Mouse (Mus musculus) kidney, adult 18-20 months (tissue): ENCODE measurements around the gene Klhl3.
A peak's percentile ranks its signal among the peaks of the same experiment; 100 is the strongest.
"Not testable (repeated sequence)": the region's sequence is repeated elsewhere in the genome, so short reads cannot be mapped to it uniquely, and the experiment has no call there.

Experiments
- DNase-seq: peaks from one replicate; pipeline ENCODE4 v3.0.0; 2021

Gene Klhl3

DNA sequence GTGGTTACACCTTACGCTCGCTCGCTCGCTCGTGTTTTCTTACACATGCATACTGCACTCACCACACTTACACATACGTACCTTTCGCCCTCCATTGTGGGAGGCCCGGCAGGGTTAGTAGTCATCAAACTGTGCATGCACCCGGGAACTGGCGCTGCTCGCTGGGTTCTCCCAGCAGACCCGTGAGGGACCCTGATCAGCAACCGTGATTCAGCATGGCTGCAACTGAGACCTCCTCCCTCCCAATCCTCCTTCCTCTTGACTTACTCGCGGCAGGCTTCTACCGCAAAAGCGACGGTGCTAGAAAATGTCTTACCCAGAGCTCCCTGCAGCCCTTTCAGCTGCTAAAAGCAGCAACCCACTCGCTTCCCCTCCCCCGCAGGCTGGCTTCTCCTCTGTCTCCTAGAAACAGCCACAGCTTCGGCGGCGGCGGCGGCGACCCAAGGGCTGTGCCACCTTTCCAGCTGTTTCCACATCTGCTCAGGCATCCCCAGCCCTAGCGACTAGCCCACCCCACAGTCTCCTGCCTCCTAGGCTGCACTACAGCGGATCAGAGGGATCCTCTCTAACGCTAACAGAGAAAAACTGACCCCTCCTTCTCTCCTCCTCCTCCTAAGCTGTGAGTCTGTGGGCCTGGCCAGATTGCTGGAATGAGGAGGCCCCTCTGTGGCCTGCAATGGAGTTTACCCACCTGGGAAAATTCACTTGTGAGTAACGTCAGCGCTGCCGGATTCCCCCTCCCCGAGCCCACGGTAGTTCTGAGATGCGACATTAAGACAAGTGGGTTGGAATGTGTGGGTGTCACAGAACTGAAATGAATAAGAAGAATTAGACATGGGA is at the start of gene Klhl3:
Gene Klhl3, minus strand, starts transcription at position 532 of the 840 bp plus-strand sequence.
- peak; percentile 70 for DNase-seq

DNA sequence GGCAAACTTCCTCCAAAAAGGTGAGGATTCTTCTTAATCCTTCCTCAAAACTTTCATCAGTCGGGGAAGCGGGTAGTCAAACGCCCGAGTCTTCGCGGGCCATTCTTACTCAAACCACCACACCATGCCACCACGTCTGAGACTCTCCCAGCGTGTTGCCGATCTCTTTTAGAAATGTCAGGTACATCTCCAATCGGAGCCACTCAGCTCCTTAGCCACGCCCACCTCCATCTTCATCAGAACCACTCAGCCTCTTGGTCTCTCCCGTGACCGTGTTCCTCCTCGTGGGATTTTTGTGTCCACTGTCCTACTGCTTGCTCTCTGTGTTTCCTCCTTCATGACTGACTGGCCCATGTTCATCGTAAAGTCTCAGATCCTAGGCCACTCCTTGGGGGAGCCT is 47.4 kb upstream of the Klhl3 start:
- DNase-seq, result no peak

DNA sequence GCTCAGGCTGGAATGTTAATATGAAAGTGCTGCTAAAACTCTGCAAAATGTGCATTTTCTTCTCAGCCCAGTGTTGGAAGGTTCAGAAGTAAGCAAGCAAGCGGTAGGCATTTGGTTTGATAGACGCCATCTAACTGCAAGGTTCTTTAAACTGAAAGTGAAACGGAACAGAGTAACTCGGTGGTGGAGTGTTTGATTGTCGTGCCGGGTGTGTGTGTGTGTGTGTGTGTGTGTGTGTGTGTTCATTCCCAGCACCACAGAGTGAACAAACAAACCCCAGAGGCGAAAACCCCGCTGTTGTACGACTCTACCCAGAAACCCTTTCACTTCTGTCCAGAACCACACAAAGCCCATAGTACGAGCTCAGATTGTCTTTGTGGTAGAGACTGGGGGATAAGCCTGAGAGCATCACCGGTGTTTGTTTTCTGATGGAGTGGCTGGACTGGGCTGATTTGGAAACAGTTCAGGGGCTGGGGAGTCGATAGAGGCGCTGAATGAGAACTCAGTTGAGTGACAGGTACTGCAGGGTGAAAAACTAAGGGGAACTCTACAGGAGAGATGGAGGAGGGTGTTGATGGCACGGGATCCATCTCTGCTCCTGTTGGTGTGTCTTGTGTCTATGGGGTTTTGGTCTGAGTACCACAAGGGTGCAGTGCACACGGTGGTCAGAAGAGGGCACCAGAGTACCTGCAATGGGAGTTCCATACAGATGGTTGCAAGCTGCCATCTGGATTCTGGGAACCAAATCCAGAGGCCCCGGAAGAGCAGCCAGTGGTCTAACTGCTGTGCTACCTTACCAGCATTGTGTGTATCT is 44.9 kb upstream of the Klhl3 start:
- DNase-seq, result peak; percentile 91

DNA sequence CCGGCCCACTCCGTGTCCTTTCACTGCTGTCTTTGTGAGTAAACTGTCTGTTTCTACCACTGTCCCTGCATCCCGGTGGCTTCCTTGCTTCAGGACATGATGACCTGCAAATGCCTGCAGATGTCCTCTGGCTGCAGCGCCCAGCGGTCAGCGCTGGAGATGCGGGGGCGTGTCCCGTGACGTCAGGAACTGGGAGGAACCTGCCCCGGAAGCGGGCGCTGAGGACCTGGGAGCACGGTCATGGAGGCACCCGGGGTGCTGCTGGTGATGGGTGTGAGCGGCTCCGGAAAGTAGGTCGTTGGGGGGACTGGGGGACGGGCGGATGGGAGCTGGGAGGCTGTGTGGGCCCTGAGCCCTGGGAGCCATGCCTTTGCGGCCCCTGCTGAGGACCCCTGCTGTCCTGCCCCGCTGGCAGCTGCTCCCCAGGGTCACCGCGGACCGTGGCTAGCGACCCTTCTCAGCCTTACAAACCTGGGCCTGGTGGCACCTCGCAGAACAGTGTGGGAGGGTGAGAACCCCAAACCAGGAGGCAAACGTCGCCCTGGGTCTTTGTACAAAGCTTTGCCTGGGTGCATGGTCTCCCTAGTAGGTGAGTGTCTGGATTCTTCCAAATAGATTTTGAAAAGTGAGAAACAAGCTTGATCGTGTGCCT is 44.2 kb upstream of the Klhl3 start, which contains the start of gene Idnk:
Gene Idnk, plus strand, starts transcription at position 203 of the 652 bp plus-strand sequence.
- peak; percentile 92 for DNase-seq

DNA sequence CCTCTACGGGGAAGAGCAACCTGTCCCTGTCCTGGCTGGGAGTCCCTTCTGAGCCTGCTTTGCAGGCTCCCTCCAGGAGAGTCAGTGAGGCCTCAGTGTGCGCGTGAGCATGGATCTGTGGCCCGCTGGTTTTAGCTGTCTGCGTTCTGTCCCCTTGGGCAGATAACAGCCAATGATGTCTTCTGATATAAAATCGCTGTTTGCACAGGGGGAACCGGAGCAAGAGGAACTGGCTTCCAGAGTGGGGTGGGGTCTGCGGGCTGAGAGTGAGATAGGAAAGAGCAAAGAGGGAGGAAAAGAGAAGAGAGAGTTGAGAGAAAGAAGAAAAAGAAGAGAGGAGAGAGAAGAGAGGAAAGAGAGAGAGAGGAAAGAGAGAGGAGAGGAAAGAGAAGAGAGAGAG is 43.6 kb upstream of the Klhl3 start:
- no peak for DNase-seq

DNA sequence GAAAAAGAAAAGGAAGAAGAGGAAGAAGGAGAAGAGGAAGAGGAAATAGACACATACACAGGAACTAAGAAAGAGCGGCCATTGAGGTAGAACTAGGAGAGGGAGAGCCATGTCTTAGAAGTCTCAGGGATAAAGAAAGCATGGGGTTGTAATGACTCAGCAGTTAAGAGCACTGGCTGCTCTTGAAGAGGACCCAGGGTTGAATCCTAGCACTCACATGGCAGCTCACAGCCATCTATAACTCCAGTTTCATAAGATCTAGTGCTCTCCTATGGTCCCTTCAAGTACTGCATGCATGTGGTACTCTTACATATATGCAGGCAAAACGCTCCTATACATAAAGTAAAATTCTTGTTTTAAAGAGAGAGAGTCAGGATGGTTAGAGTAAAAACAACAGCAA is 42.6 kb upstream of the Klhl3 start:
- no peak for DNase-seq

DNA sequence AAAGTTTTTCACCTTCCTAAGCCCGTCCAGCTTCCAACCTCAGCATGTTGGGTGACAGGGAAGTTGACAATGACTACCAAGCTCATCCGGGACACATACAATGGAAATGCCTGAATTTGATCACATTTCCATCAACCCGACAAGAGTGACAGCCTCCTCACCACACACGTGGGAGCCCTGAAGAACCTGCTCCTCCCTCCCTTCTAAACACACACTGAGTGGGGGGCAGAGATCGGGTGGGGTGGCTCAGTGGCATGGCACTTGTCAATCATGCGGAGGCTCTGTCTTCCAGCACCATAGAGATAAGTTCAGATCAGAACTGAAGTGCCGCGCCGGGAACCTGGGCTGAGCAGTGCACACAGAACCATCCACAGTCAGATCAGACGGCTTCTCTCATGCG is 37.0 kb upstream of the Klhl3 start:
- no peak for DNase-seq

DNA sequence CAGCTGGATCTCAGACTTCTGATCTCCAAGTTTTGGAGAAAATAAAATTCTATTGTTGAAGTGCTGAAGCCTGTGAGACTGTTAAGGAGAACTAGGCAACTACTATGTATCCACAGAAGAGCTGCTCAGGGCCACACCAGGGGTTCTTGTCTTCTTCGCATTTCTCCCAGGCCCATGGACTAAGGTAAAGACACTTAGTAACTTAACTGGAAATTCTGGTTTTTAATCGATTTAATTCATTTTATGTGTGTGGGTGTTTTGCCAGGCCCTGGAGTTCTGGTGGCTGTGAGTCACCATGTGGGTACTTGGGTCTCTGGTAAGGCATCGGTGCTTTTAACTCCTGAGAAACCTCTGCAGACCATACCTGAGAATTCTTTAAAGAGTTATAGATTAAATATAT is 36.2 kb upstream of the Klhl3 start:
- DNase-seq, result no peak

DNA sequence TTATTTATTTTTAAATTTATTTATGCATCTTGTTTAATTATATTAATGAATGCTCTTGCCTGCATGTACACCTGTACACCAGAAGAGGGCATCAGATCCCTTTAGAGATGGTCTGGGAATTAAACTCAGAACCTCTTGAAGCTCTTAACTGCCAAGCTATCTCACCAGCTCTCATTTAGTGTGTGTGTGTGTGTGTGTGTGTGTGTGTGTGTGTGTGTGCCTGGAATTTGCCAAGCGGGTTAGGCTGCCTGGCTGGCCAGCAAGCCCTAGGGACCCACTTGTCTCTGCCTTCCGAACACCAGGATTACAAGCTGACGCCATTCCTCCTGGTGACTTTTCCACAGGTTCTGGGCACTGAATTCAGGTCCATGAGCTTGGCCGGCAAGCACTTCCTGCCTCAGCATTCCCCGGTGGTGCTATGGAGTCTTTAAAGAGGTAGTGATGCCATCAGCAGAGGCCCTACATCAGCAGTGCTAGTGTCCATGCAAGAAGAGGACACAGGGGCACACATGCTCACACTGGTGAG is 35.7 kb upstream of the Klhl3 start:
- DNase-seq, result peak; percentile 9

DNA sequence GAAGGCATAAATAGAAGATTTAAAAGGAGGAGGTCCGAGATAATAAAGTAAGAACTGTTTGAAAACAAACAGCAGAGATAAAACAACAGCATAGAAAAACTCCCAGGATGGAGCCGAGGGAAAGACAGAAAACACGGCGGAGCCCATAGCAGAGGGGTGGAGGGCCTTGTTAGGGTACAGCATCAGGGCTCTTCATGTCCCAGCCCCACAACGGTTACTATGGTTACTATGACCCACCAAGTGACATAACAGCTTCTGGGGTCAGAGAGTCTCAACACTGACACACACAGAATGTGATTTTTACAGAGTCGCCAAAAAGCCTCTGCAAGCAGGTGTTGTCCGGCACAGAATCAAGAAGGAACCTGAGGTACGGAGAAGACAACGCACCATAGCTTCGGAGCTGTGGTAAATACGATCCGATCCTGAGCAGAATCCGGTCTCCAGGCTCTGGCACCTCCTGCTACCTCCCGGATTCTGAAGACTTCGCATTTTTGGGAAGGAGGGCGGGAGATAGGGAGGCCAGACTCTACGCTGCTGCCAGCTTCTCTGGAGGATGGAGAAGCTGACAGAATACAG is 35.0 kb upstream of the Klhl3 start:
- DNase-seq, result peak; percentile 51

DNA sequence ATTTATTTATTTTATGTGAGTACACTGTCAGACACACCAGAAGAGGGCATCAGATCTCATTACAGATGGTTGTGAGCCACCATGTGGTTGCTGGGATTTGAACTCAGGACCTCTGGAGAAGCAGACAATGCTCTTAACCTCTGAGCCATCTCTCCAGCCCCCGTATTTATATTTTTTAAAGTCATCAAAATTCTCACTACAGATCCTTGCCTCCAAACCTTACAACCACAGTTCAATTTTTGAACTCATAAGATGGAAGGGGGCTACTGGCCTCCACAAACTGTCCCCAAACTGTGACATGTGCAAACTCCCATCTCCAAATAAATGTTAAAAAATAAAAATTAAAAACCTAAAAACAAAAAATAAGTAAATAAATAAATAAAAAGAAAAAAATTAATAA is 34.4 kb upstream of the Klhl3 start:
- DNase-seq, result no peak

DNA sequence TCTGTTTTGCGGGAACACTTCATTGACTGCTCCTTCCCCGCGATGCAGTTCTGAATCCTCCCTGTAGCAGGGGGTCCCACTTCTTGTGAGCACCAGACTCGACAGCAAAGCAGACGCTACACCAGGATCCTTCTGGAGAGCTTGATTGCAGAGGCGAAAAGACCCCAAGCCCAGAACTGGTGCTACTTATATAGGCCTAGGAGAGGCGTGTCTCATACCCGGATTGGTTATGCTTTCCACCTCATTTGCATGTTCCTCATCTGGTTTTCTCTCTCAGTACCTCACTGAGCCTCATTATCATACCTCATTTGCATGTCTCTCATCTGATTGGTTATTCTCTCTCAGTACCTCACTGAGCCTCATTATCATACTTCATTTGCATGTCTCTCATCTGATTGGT is 33.2 kb upstream of the Klhl3 start:
- DNase-seq, result not testable (repeated sequence)

DNA sequence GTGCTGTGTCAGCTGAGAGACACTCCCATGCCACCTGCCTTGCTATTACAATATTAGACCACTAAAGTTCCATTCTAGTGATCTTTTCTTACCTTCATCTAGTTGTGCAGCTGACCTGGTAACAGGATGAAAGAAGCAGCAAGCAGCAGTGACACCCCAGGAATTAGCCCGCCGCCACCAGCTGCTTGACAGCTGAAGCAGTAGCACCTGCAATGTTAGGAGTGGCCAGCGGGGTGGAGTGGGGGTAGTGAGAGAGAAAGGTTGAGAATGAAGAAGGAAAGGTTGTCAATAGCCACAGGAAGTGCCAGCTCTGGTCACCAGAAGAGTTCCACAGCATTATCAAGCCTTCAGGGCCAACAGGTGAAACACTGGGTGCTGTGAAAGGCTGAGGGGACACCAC is 18.3 kb upstream of the Klhl3 start:
- DNase-seq, result no peak

DNA sequence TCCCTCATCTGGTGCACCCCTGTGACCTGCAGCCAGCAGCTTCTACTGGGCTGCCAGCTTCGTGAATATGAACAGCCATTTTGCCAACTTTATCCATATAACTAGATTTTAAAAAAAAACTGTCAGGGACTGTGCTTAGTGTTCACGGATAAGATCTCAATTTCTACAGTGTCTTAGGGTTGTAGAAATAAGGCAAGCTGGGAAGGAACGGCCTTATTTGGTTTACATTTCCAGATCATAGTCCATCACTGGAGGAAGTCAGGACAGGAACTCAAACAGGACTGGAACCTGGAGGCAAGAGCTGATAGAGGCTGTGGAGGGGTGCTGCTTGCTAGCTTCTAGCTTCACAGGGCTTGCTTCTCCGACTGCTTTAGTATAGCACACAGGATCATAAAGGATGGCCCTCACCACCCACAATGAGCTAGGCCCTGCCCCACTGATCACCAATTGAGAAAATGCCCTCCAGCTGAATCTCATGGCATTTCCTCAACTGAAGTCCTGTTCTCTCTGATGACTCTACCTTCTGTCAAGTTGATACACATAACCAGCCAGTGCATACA is 16.4 kb upstream of the Klhl3 start:
- DNase-seq, result no peak

DNA sequence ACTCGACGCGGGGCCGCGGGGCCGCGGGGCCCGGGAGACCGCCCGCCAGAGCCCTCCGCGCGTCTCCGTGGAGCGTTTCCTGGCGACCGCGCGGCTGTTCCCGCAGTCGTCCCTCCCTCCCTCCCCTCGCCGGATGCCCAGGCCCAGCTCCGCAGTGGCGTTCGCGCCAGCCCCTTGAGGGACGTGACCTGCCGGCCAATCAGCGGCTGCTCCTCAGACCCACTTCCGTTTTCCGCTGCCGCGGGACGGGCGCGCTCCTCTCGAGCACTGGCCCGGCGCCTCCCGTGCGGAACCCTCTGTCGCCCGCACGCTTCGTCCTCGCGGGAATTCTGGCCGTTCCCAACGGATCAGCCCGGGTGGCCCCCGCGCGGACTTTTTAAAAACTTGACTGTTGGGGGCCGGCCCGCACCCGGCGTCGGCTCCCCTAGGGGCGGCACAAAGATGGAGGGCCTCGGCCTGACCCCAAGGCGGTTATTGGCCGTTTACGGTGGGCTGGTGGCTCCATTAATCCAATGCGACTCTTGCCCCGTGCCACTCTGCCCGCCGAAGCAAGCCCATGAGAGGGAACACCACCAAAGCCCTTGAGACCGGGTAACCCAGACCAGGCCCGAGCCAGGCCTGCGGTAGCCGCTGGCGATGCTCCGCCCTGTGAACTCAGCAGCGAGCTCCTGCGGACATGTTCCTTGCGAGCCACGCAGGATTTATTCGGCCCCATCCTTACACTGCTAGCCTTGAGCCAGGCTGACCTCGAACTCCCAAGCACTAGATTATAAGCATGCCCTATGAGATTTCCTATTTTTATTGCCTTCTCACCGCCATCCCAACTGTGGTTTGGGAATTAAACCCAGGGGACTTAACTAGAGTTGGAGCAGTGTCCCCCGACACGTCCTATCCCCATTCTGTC is 15.6 kb upstream of the Klhl3 start:
- DNase-seq, result peak; percentile 97

DNA sequence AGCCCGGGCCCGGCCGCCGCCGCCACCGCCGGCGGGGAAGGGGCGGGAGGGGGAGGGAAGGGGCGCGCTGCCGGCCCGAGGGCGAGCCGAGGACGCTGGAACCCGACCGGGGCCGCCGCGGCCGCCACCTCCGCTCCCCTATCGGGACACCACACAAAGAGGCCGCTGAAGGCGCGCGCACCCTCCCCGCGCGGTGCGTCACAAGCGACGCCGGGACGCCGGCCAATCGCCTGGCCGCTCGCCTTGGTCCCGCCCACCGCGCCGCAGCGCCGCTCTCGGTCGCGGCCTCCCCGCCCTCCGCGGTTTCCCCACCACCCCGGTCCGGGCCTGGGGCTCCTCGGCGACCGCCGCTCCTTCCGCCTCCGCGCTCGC is 15.0 kb upstream of the Klhl3 start, which contains the start of gene Hnrnpa0:
Gene Hnrnpa0, minus strand, starts transcription at position 161 of the 372 bp plus-strand sequence.
- peak; percentile 97 for DNase-seq

DNA sequence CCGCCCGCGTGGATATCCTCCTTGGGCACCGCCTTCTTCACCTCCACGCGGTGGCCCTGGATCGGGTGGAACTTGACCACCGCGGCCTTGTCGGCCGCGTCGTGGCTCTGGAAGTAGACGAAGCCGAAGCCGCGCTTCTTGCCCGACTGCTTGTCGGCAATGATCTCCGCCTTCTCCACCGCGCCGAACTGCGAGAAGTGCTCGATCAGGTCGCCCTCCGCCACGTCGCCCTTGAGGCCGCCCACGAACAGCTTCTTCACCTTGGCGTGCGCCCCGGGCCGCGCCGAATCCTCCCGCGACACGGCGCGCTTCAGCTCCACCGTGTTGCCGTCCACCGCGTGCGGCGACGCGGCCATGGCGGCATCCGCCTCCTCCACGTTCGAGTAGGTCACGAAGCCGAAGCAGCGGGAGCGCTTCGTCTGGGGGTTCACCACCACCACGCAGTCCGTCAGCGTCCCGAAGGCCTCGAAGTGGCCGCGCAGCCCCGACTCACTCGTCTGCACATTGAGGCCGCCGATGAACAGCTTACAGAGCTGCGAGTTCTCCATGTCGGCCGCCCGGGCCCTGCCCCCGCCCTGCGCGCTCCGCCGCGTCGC is 14.5 kb upstream of the Klhl3 start:
- DNase-seq, result peak; percentile 83

DNA sequence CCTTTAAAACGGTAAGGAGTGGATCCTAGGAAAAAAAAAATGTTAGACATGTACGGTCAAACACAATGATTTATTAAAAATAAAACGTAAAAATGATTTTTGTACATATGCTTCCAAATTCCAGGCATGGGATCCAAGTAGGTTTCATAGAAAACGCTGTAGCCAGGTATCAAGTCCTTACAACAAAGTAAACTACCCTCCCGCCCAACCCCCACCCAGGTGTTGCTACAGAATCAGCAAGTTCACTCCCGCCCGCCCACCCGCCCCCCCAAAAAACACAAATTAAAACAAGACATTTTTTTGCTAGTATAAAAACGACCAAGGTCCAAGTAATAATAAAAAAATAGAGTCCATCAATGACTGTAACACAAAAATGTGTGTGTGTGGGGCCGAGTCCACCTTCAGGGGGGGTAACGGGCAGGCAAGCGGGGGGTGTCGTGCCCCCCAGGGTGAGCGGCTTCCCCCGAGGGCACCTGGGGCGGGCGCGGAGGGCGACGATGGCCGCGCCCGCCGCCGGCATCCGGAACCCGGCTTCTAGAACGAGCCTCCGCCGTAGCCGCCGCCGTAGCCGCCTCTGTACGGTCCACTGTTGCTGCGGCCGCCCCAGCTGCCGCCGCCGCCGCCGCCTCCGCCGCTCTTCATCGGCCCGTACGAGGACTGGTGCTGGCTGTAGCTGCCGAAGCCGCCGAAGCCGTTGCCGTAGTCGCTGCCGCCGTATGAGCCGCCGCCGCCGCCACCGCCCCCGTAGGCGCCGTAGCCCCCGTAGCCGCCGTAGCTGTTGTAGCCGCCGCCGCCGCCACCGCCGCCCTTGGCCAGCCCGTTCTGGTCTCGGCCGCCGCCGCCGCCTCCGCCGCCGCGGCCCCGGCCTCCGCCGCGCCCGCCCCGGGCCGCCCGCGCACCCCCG is 13.7 kb upstream of the Klhl3 start:
- DNase-seq, result no peak

DNA sequence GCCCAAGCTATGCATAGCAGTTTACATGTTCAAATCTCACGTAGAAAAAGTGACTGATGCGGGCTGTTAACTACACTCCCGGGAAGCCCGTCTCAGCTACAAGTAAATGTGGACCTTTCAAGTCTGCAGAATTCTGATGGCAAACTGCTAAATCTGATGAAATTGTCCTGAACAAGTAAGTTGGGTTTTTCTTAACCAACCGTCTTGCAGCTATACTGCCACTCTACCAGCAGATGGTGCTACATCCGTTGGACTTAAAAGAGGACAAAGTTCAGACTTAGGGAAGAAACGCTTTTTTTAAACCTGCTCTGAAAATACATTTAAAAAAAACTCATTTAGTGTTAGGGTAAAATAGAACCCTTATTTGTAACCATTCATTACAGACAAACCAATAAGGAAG is 12.7 kb upstream of the Klhl3 start:
- peak; percentile 52 for DNase-seq

DNA sequence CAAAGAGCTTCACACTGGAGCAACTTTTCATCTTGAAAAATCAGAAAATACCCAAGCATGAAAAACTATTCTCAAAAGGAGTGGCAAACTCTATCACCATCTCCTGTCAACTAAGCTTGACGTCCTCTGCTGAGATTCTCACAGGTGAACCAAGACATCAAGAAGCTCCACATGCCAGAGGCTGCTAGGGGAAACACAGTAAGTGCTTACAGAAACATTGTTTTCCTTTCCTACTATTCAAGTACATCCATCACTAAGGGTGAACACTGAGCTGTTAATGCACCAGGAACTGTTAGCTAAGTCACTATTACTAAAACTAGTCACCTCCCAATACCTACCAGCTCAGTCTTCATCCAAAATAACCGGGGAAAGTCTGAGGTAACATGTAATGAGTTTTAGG is 11.6 kb upstream of the Klhl3 start:
- DNase-seq, result no peak
